In genomic region chr4:86018928-86019327, GRCm38 (mm10) we compare ENCODE assay signal across 15 mouse cellular contexts.
"Had no signal": no experiment of that assay in that cellular context is flagged by ENCODE, and none has a peak within 500 bp of the region (broad histone marks: within the 10 kb centered on the region; RNA-seq: fewer than 3 reads in every experiment).

No protein-coding gene starts in this region.

- H3K27me3 ChIP-seq: lung, embryonic 15.5 days; megakaryocyte, embryonic 14.5 days; midbrain, embryonic 13.5 days; midbrain, embryonic 15.5 days; neural tube, embryonic 13.5 days; neural tube, embryonic 15.5 days; stomach, embryonic 15.5 days had no signal

- H3K4me3 ChIP-seq: lung, embryonic 15.5 days; megakaryocyte, embryonic 14.5 days; midbrain, embryonic 13.5 days; midbrain, embryonic 15.5 days; neural tube, embryonic 13.5 days; neural tube, embryonic 15.5 days; stomach, embryonic 15.5 days had no signal

- DNase-seq: liver, postnatal 0 days; lung, adult 2 months; lung, postnatal 14 days; lung, postnatal 36 days; right cerebral cortex, adult 18-20 months; thymus, adult 2 months; thymus, postnatal 14 days; thymus, postnatal 36 days had no signal

- H3K36me3 ChIP-seq: lung, embryonic 15.5 days; midbrain, embryonic 13.5 days; midbrain, embryonic 15.5 days; neural tube, embryonic 13.5 days; neural tube, embryonic 15.5 days; stomach, embryonic 15.5 days had no signal
